Mouse (Mus musculus): ENCODE data around the gene Wsb2.

DNA sequence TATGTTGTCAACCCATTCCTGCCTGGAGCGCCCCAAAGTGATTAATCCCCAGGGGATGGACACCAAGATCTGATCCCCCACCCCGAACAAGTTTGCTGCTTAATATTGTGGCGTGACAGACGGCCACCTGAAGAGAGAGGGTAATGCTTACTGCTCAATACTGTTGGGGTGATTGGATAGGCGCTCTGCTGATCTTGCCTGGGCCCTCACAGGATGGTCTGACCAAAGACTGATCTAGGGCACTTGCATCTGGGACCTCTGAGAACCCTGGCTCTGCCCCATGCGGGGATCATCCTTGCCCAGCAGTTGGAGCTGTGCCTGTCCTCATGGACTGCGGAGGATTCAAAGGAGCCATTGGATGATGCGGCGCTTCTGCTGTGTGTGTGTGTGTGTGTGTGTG lies 33.4 kb upstream of the Wsb2 start:
- no peak for TF ChIP-seq CTCF (IDR thresholded peaks at IDR 0.05; ENCODE audit: low read depth)
- TF ChIP-seq EP300 (IDR thresholded peaks at IDR 0.05; ENCODE audit: low read depth): no peak
